Mouse (Mus musculus) splenic B cell, adult 2 months (primary cell): ENCODE measurements around the gene Fam234b.

Experiments used
- DNase-seq: peaks from one replicate; pipeline ENCODE4 v3.0.0-alpha.2; 2011; ENCODE audit warnings: low read depth, low spot score
- H3K27me3 ChIP-seq: 2 replicates; pipeline ENCODE4 v1.6.1; 2012; ENCODE audit warnings: mild to moderate bottlenecking, low read length, moderate library complexity, mixed read lengths; ENCODE audit not compliant: control insufficient read depth, poor library complexity, insufficient read depth, severe bottlenecking
- H3K36me3 ChIP-seq: 2 replicates; pipeline ENCODE4 v1.6.1; 2012; ENCODE audit warnings: mild to moderate bottlenecking, low read length, moderate library complexity, mixed read lengths; ENCODE audit not compliant: control insufficient read depth, poor library complexity, insufficient read depth, severe bottlenecking

Gene Fam234b

GRCm38 (mm10) chr6:135167380-135168311, 30.1 kb upstream of the Fam234b start:
- no peaks in the 10 kb centered on the region for H3K27me3 ChIP-seq
- H3K36me3 ChIP-seq, result no peaks in the 10 kb centered on the region
- peak; percentile 46 for DNase-seq

- no peak for DNase-seq
- H3K27me3 ChIP-seq, result no peaks in the 10 kb centered on the region
- H3K36me3 ChIP-seq, result no peaks in the 10 kb centered on the region
Measured at GRCm38 (mm10) chr6:135168471-135168870, 29.3 kb upstream of the Fam234b start.

- DNase-seq, result no peak
- no peaks in the 10 kb centered on the region for H3K27me3 ChIP-seq
- no peaks in the 10 kb centered on the region for H3K36me3 ChIP-seq
Measured at GRCm38 (mm10) chr6:135169246-135169645, 28.5 kb upstream of the Fam234b start.

- Histone ChIP-seq H3K36me3 (no peaks in the 10 kb centered on the region), H3K27me3 (no peaks in the 10 kb centered on the region)
- DNase-seq, result no peak
Measured at GRCm38 (mm10) chr6:135171736-135172135, 26.0 kb upstream of the Fam234b start.

GRCm38 (mm10) chr6:135175014-135175413, 22.8 kb upstream of the Fam234b start:
- no peak for DNase-seq
- Histone ChIP-seq H3K36me3 (no peaks in the 10 kb centered on the region), H3K27me3 (no peaks in the 10 kb centered on the region)

- H3K27me3 ChIP-seq, result no peaks in the 10 kb centered on the region
- no peak for DNase-seq
- H3K36me3 ChIP-seq, result no peaks in the 10 kb centered on the region
Measured at GRCm38 (mm10) chr6:135177271-135177670, 20.5 kb upstream of the Fam234b start.

- no peak for DNase-seq
- no peaks in the 10 kb centered on the region for H3K36me3 ChIP-seq
- H3K27me3 ChIP-seq, result no peaks in the 10 kb centered on the region
Measured at GRCm38 (mm10) chr6:135178599-135178998, 19.2 kb upstream of the Fam234b start.

- Histone ChIP-seq H3K36me3 (no peaks in the 10 kb centered on the region), H3K27me3 (no peaks in the 10 kb centered on the region)
- no peak for DNase-seq
Measured at GRCm38 (mm10) chr6:135182925-135183324, 14.9 kb upstream of the Fam234b start.

GRCm38 (mm10) chr6:135183961-135184360, 13.8 kb upstream of the Fam234b start:
- Histone ChIP-seq H3K36me3 (no peaks in the 10 kb centered on the region), H3K27me3 (no peaks in the 10 kb centered on the region)
- peak; percentile 19 for DNase-seq

GRCm38 (mm10) chr6:135187076-135187917, 10.5 kb upstream of the Fam234b start:
- Histone ChIP-seq H3K27me3 (no peaks in the 10 kb centered on the region), H3K36me3 (no peaks in the 10 kb centered on the region)
- no peak for DNase-seq

GRCm38 (mm10) chr6:135188629-135189028, 9.1 kb upstream of the Fam234b start:
- no peaks in the 10 kb centered on the region for H3K36me3 ChIP-seq
- DNase-seq, result no peak
- no peaks in the 10 kb centered on the region for H3K27me3 ChIP-seq

- DNase-seq, result no peak
- no peaks in the 10 kb centered on the region for H3K36me3 ChIP-seq
- no peaks in the 10 kb centered on the region for H3K27me3 ChIP-seq
Measured at GRCm38 (mm10) chr6:135190122-135190521, 7.7 kb upstream of the Fam234b start.

GRCm38 (mm10) chr6:135191906-135192305, 5.9 kb upstream of the Fam234b start:
- H3K27me3 ChIP-seq, result no peaks in the 10 kb centered on the region
- H3K36me3 ChIP-seq, result no peaks in the 10 kb centered on the region
- no peak for DNase-seq

- no peak for DNase-seq
- H3K27me3 ChIP-seq, result no peaks in the 10 kb centered on the region
Measured at GRCm38 (mm10) chr6:135192993-135193392, 4.8 kb upstream of the Fam234b start.

GRCm38 (mm10) chr6:135193733-135194132, 4.0 kb upstream of the Fam234b start:
- Histone ChIP-seq H3K27me3 (no peaks in the 10 kb centered on the region), H3K36me3 (no peaks in the 10 kb centered on the region)
- DNase-seq, result no peak

More at GRCm38 (mm10) chr6:135192993-135193392, 4.8 kb upstream of the Fam234b start:
- no peaks in the 10 kb centered on the region for H3K36me3 ChIP-seq
